Mouse (Mus musculus): ENCODE measurements around the gene Plekho2. TPM values are rescaled to one million over a fixed set of nuclear protein-coding genes. Genes with fewer than 3 reads are reported as not detected.

The Plekho2 gene
- total and polyA plus RNA-seq, 3 experiments: 9.9 to 16.5 (median 11.1) TPM

DNA sequence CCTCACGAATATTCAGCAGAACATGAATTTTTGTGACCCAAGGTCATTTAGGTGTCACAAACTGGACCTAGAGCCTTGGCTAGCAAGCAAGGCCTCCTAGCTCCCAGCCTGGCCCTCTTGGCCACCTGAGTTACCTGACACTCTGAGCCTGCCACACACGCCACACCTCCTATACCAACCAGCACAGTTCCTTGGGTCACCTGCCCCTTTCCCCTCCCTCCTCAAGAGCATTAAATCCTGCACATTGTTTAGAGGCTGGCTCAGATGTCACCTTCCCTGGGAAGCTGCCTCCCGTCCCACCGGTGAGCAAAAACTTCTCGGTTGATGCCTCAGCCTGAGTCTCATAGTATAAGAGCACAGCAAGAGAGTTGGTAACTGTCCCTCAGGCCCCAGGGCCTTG, 48.6 kb downstream of the Plekho2 start:
- Histone ChIP-seq H3K4me3 (no peak overlapping the region), H3K36me3 (ENCODE audit: control insufficient read depth, insufficient read depth, low read length) (no peaks in the 10 kb centered on the region), H3K27me3 (ENCODE audit: control insufficient read depth, insufficient read depth, low read length) (no peaks in the 10 kb centered on the region), H3K4me1 (ENCODE audit: control insufficient read depth, insufficient read depth, low read length) (peaks cover 7% of the 10 kb centered on the region), H3K9ac (ENCODE audit: low read depth, low read length) (no peak overlapping the region), H3K79me2 (replicated peaks; ENCODE audit: control insufficient read depth, insufficient read depth, low read length) (no peaks in the 10 kb centered on the region), H3K27ac (no peak overlapping the region)
- TF ChIP-seq CTCF (IDR thresholded peaks at IDR 0.05): no peak
- TF ChIP-seq EP300 (IDR thresholded peaks at IDR 0.05; ENCODE audit: insufficient read depth, low read depth, low read length): no peak
- TF ChIP-seq POLR2A (IDR thresholded peaks at IDR 0.05; ENCODE audit: insufficient read depth, low read depth, low read length): no peak
- intact Hi-C loops (cut with DNase I): no loop called here
- 94% methylated on average over 5 of the region's 5 CpGs for WGBS
- DNase-seq: no peak

DNA sequence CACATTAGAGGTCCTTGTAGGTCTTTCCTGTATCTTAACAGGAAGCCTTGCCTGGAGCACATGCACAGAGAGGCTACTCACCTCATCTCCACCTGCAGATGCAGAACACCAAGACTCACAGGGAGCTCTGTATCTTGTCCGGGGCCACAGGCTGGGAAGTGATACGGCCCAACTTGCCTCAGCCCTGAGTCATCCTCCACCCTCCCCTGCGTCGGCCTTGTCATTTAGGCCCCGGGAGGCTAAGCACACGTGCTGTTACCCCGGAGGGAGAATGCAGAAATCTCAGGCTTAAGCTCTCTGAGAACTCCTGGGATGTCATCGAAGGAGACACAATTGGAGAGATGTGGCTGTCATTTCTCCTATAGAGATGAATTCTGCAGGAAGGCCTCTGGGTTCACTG, 50.2 kb downstream of the Plekho2 start:
- H3K79me2 ChIP-seq (replicated peaks; ENCODE audit: control insufficient read depth, insufficient read depth, low read length): no peaks in the 10 kb centered on the region
- no peaks in the 10 kb centered on the region for H3K27me3 ChIP-seq (ENCODE audit: control insufficient read depth, insufficient read depth, low read length)
- intact Hi-C loops (cut with DNase I): no loop called here
- H3K36me3 ChIP-seq (ENCODE audit: control insufficient read depth, insufficient read depth, low read length): no peaks in the 10 kb centered on the region
- WGBS: 67% methylated on average over 8 of the region's 8 CpGs
- H3K9ac ChIP-seq (ENCODE audit: low read depth, low read length): no peak overlapping the region
- TF ChIP-seq CTCF (IDR thresholded peaks at IDR 0.05): no peak
- no peak for TF ChIP-seq POLR2A (IDR thresholded peaks at IDR 0.05; ENCODE audit: insufficient read depth, low read depth, low read length)
- no peak for TF ChIP-seq EP300 (IDR thresholded peaks at IDR 0.05; ENCODE audit: insufficient read depth, low read depth, low read length)
- H3K27ac ChIP-seq: no peak overlapping the region
- no peak overlapping the region for H3K4me3 ChIP-seq
- H3K4me1 ChIP-seq (ENCODE audit: control insufficient read depth, insufficient read depth, low read length): no peaks in the 10 kb centered on the region; the same call in 1 of the 2 replicates
- no peak for DNase-seq

DNA sequence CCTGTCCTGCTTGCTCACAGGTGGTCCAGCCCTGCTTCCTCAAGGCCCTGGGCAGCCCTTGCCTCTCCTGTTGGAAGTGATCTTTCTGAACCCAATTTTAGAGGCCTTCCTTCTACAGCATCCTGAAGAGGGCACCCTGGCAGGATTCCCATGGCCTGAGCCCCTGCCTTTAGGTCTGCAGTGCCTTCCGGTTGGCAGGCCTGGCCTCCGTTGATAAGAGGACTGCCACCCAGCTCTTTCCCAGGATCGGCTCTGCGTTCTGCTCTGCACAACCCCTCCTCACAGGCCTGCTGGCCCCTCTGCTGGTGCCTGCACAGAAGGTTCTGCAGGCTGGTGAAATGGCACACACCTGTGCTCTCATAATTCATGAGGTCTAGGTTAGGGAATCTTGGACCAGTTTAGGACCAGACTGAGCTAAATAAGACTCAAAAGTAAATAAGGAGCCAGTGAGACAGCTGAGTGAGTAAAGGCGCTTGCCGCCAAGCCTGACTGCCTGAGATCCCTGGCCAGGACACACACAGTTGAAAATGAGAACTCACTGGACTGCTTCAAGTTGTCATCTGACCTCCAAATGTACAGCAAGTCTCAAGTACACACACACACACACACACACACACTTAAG, 51.3 kb downstream of the Plekho2 start:
- TF ChIP-seq POLR2A (IDR thresholded peaks at IDR 0.05; ENCODE audit: insufficient read depth, low read depth, low read length) (no peak), EP300 (IDR thresholded peaks at IDR 0.05; ENCODE audit: insufficient read depth, low read depth, low read length) (no peak), CTCF (IDR thresholded peaks at IDR 0.05) (no peak)
- H3K79me2 ChIP-seq (replicated peaks; ENCODE audit: control insufficient read depth, insufficient read depth, low read length): no peaks in the 10 kb centered on the region
- H3K27me3 ChIP-seq (ENCODE audit: control insufficient read depth, insufficient read depth, low read length): no peaks in the 10 kb centered on the region
- H3K4me1 ChIP-seq (ENCODE audit: control insufficient read depth, insufficient read depth, low read length): peaks cover 1% of the 10 kb centered on the region; the same call in 1 of the 2 replicates
- WGBS: 51% methylated on average over 6 of the region's 6 CpGs
- H3K27ac ChIP-seq: no peak overlapping the region
- H3K36me3 ChIP-seq (ENCODE audit: control insufficient read depth, insufficient read depth, low read length): no peaks in the 10 kb centered on the region
- no peak for DNase-seq
- no peak overlapping the region for H3K9ac ChIP-seq (ENCODE audit: low read depth, low read length)
- intact Hi-C loops (cut with DNase I): no loop called here
- H3K4me3 ChIP-seq: no peak overlapping the region

DNA sequence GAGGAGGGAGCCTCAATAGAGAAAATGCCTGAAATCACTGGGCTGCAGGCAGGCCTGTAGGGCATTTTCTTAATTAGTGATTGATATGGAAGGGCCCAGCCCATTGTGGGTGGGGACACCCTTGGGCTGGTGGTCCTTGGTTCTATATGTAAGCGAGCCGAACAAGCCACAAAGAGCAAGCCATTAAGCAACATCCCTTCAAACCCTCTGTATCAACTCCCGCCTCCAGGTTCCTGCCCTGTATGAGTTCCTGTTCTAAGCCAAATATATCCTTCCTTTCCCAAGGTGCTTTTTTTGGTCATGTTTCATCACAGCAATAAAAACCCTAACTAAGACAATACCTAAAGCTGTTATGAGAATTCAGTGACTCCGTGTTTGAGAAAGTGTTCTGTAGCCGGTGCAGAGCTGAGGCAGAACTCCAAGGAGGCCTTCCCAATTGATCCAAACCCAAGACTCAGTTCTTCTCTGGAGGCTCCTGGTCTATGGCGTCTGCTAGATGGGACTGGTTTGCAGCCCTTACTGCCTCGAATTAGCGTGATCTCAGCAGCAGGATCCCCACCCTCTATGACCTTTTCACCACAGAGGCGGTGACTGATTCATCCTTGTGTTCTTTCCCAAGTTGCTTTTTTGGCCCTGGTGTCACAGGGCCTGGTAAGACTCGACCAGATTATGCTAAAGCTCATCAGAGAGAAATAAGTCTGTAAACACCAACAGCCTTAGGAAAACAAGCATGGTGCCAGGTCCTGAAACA, 54.2 kb downstream of the Plekho2 start:
- TF ChIP-seq CTCF (IDR thresholded peaks at IDR 0.05) (no peak), POLR2A (IDR thresholded peaks at IDR 0.05; ENCODE audit: insufficient read depth, low read depth, low read length) (no peak), EP300 (IDR thresholded peaks at IDR 0.05; ENCODE audit: insufficient read depth, low read depth, low read length) (no peak)
- H3K9ac ChIP-seq (ENCODE audit: low read depth, low read length): no peak overlapping the region
- no peaks in the 10 kb centered on the region for H3K79me2 ChIP-seq (replicated peaks; ENCODE audit: control insufficient read depth, insufficient read depth, low read length)
- H3K4me3 ChIP-seq: no peak overlapping the region
- H3K27ac ChIP-seq: peak overlapping the region; percentile 26
- peaks cover 1% of the 10 kb centered on the region; the same call in 1 of the 2 replicates for H3K4me1 ChIP-seq (ENCODE audit: control insufficient read depth, insufficient read depth, low read length)
- intact Hi-C loops (cut with DNase I): loop anchor here (2.0 kb wide), 2 partner anchors 21 to 139 kb away; no protein-coding TSS in a partner anchor
- no peaks in the 10 kb centered on the region for H3K27me3 ChIP-seq (ENCODE audit: control insufficient read depth, insufficient read depth, low read length)
- 49% methylated on average over 10 of the region's 10 CpGs for WGBS
- no peaks in the 10 kb centered on the region for H3K36me3 ChIP-seq (ENCODE audit: control insufficient read depth, insufficient read depth, low read length)
- DNase-seq: peak in 1 of 2 experiments; percentile 41

DNA sequence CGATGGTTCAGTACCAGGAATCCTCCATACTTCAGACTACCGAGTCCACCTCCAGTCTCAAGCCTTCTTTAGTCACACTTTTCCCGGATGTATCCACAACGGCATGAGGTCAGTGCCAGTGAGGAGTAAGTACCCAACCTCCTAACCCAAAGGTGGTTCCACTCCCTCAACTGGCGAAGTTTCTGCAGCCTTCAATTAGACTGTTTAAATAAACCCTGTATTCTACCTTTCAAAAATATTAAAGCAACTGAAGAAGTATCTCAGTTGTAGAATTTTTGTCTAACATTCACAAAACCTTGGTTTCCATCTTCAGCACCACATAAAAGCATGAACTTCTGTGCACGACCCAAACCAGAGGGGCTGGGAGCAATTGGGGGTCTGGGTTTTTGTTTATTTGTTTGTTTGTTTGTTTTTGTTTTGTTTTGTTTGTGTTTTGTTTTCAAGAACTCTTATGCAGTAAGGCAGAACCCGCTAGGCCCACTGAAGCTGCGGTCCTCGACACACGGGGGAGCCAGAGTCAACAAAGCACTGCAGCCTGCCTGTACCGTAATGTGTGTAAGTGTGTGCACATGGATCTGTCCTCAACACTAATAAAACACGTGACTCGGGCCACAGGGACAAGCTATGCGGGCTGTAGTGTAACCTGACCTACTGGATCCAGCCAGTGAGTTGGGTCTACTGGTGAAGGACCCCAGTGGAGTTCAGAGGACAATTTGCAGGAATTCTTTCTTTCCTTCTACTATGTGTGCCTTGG, 56.1 kb downstream of the Plekho2 start:
- DNase-seq: peak; percentile 82 to 87
- H3K36me3 ChIP-seq (ENCODE audit: control insufficient read depth, insufficient read depth, low read length): no peaks in the 10 kb centered on the region
- WGBS: 19% methylated on average over 14 of the region's 14 CpGs
- intact Hi-C loops (cut with DNase I): loop anchor here (1.0 to 2.0 kb wide), 2 partner anchors 58 to 141 kb away; no protein-coding TSS in a partner anchor
- no peak overlapping the region for H3K4me3 ChIP-seq
- peaks cover 1% of the 10 kb centered on the region; the same call in 1 of the 2 replicates for H3K4me1 ChIP-seq (ENCODE audit: control insufficient read depth, insufficient read depth, low read length)
- TF ChIP-seq EP300 (IDR thresholded peaks at IDR 0.05; ENCODE audit: insufficient read depth, low read depth, low read length) (peak; percentile 99), CTCF (IDR thresholded peaks at IDR 0.05) (peak; percentile 98), POLR2A (IDR thresholded peaks at IDR 0.05; ENCODE audit: insufficient read depth, low read depth, low read length) (no peak)
- no peak overlapping the region for H3K9ac ChIP-seq (ENCODE audit: low read depth, low read length)
- 0 out of 2 replicates have a peak, but pooled peaks cover 2% of the 10 kb centered on the region for H3K27me3 ChIP-seq (ENCODE audit: control insufficient read depth, insufficient read depth, low read length)
- H3K27ac ChIP-seq: no peak overlapping the region
- H3K79me2 ChIP-seq (replicated peaks; ENCODE audit: control insufficient read depth, insufficient read depth, low read length): no peaks in the 10 kb centered on the region

All from heart, adult 2 months (tissue).